Mouse (Mus musculus) ES-E14 (cell line): Measurements from ENCODE around the gene Hmox1. TPM values are rescaled to one million over a fixed set of nuclear protein-coding genes. Genes with fewer than 3 reads are reported as not detected.

ENCODE experiments used
- DNase-seq: peaks from one replicate; pipeline ENCODE4 v3.0.0-alpha.2; 2013; ENCODE audit warnings: low read depth, low spot score
- H3K27ac ChIP-seq: 2 replicates; pipeline ENCODE4 v1.5.1; 2012; ENCODE audit warnings: low read depth, mild to moderate bottlenecking, low read length, moderate library complexity, mixed read lengths; ENCODE audit not compliant: poor library complexity, insufficient read depth, severe bottlenecking
- H3K36me3 ChIP-seq: 2 replicates; pipeline ENCODE4 v1.6.1; 2012; ENCODE audit warnings: mild to moderate bottlenecking, low read length, moderate library complexity, mixed read lengths; ENCODE audit not compliant: control insufficient read depth, poor library complexity, insufficient read depth, severe bottlenecking
- H3K4me1 ChIP-seq, 2 experiments: fragments of 150-350 bp in 1 of 2; sonication (generic) in 1 of 2; 2 replicates each; pipeline ENCODE4 v1.6.1; 2012; ENCODE audit warnings: low read length in 2 of 2, mild to moderate bottlenecking in 1 of 2, mixed read lengths in 1 of 2; ENCODE audit not compliant: control insufficient read depth in 2 of 2, insufficient read depth in 2 of 2, poor library complexity in 1 of 2
- H3K4me3 ChIP-seq, 2 experiments: fragments of 150-350 bp in 1 of 2; sonication (generic) in 1 of 2; 2 replicates each; pipeline ENCODE4 v1.5.1; 2012; ENCODE audit warnings: low read length in 2 of 2, low read depth in 1 of 2, mild to moderate bottlenecking in 1 of 2, mixed read lengths in 1 of 2; ENCODE audit not compliant: insufficient read depth in 1 of 2, poor library complexity in 1 of 2, severe bottlenecking in 1 of 2
- H3K9ac ChIP-seq: 2 replicates; pipeline ENCODE4 v1.6.1; 2012; ENCODE audit warnings: low read depth, mild to moderate bottlenecking, low read length, mixed read lengths; ENCODE audit not compliant: poor library complexity, insufficient read depth, severe bottlenecking
- H3K9me3 ChIP-seq: fragments of 150-350 bp; sonication (generic); 2 replicates; pipeline ENCODE4 v1.6.1; 2012; ENCODE audit warnings: low read depth, mild to moderate bottlenecking, low read length; ENCODE audit not compliant: control insufficient read depth, insufficient read depth
- CHD2 ChIP-seq: IDR thresholded peaks from 2 replicates; pipeline ENCODE4 v1.6.1; 2014; ENCODE audit warnings: mild to moderate bottlenecking, low read depth, low read length, inconsistent platforms
- HCFC1 ChIP-seq: IDR thresholded peaks from 2 replicates; pipeline ENCODE4 v1.6.1; 2012; ENCODE audit warnings: low read length, inconsistent platforms, borderline replicate concordance; ENCODE audit not compliant: insufficient read depth
- MAFK ChIP-seq: IDR thresholded peaks from 2 replicates; pipeline ENCODE4 v1.6.1; 2014; ENCODE audit warnings: mild to moderate bottlenecking, low read depth, low read length, inconsistent platforms; ENCODE audit not compliant: insufficient read depth
- ZC3H11A ChIP-seq: IDR thresholded peaks from 2 replicates; pipeline ENCODE4 v1.6.1; 2012; ENCODE audit warnings: low read depth, mild to moderate bottlenecking, inconsistent platforms, low read length, borderline replicate concordance
- ZNF384 ChIP-seq: IDR thresholded peaks from 2 replicates; pipeline ENCODE4 v1.6.1; 2012; ENCODE audit warnings: low read depth, low read length, inconsistent platforms
- in situ Hi-C, 2 experiments: fragments of 600-800 bp; cut with MboI; formaldehyde crosslinking; loops; one replicate each; pipeline ENCODE4 v1.15.1; 2025; ENCODE audit warnings: low sequenced_read_pairs in 2 of 2, inconsistent platforms in 1 of 2; ENCODE audit not compliant: unreplicated experiment in 2 of 2
- total RNA-seq: library from RNA; depleted of rRNA; stranded (reverse); fragments of 300-350 nt; gene quantifications from 2 replicates; pipeline ENCODE4 v1.2.3, GENCODE M21; 2012

Gene Hmox1
- total RNA-seq, 1 experiment, result 124 TPM

DNA sequence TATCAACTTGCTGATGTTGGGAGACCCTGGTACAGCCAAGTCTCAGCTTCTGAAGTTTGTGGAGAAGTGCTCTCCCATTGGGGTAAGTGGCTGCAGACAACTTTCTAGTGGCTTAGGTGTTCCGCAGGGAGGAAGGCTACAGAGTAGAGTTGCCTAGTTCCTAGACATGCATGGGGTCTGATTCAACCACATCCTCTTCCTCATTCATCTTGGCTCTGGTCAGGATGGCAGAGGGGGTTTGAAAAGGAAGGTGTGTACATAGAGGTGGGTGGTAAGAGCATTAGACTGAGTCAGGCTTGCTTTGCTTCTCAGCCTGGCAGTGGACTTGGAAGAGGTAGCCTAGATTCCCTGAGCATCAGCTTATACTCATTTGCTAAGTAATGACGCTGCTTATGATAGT, 25.9 kb downstream of the Hmox1 start:
- DNase-seq, result no peak
- in situ Hi-C loops, result no loop called here
- H3K9ac ChIP-seq, result no peak overlapping the region
- H3K9me3 ChIP-seq, result no peaks in the 10 kb centered on the region
- H3K4me3 ChIP-seq, result no peak overlapping the region
- H3K27ac ChIP-seq, result no peak overlapping the region
- no peaks in the 10 kb centered on the region for H3K4me1 ChIP-seq
- no peak for TF ChIP-seq ZNF384
- TF ChIP-seq CHD2, result no peak
- no peak for TF ChIP-seq ZC3H11A
- TF ChIP-seq HCFC1, result no peak
- no peak for TF ChIP-seq MAFK
- peaks cover 73% of the 10 kb centered on the region for H3K36me3 ChIP-seq

GRCm38 (mm10) chr8:75119747-75120146, 26.3 kb downstream of the Hmox1 start:
- peaks cover 73% of the 10 kb centered on the region for H3K36me3 ChIP-seq
- H3K9ac ChIP-seq, result no peak overlapping the region
- no peak for DNase-seq
- no peak overlapping the region for H3K4me3 ChIP-seq
- in situ Hi-C loops, result no loop called here
- no peak for TF ChIP-seq ZC3H11A
- TF ChIP-seq HCFC1, result no peak
- TF ChIP-seq CHD2, result no peak
- no peak for TF ChIP-seq ZNF384
- TF ChIP-seq MAFK, result no peak
- H3K4me1 ChIP-seq, result no peaks in the 10 kb centered on the region
- no peak overlapping the region for H3K27ac ChIP-seq
- no peaks in the 10 kb centered on the region for H3K9me3 ChIP-seq

GRCm38 (mm10) chr8:75127406-75127805, 34.0 kb downstream of the Hmox1 start:
- DNase-seq, result no peak
- Histone ChIP-seq H3K36me3 (peaks cover 53% of the 10 kb centered on the region), H3K9ac (no peak overlapping the region), H3K4me3 (no peak overlapping the region), H3K4me1 (no peaks in the 10 kb centered on the region), H3K9me3 (no peaks in the 10 kb centered on the region), H3K27ac (no peak overlapping the region)
- TF ChIP-seq MAFK (no peak), CHD2 (no peak), ZC3H11A (no peak)
- in situ Hi-C loops, result no loop called here

DNA sequence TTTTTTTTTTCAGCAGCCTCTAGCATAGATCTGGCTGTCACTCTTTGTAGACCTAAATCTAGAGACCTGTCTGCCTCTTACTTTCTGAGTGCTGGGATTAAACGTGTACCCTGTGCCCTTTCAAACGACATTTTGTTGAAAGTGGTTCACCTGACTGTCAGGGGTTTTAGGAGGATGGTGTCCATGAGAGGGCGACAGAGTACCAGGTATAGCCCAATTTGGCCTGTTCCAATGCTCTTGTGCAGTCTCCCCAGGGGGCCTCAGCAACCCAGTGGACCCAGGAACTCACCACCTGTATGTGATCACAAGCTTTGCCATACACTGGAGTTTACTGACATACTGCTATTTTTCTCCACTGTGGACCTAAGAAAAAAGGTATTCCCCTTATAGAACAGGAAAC, 39.1 kb downstream of the Hmox1 start:
- DNase-seq, result peak; percentile 50

GRCm38 (mm10) chr8:75133399-75133798, 40.0 kb downstream of the Hmox1 start:
- TF ChIP-seq ZC3H11A (no peak), HCFC1 (no peak), ZNF384 (no peak)
- Histone ChIP-seq H3K27ac (no peak overlapping the region), H3K9me3 (peaks cover 15% of the 10 kb centered on the region), H3K9ac (no peak overlapping the region), H3K4me3 (no peak overlapping the region), H3K4me1 (no peaks in the 10 kb centered on the region), H3K36me3 (peaks cover 12% of the 10 kb centered on the region)
- in situ Hi-C loops, result loop anchor here in 1 of 2 experiments (5.0 kb wide), 1 partner anchor 104 kb away; no protein-coding TSS in a partner anchor
- DNase-seq, result no peak

More for the DNA sequence above, 39.1 kb downstream of the Hmox1 start:
- H3K27ac ChIP-seq, result no peak overlapping the region
- H3K9ac ChIP-seq, result no peak overlapping the region
- H3K9me3 ChIP-seq, result peaks cover 15% of the 10 kb centered on the region
- in situ Hi-C loops, result loop anchor here in 1 of 2 experiments (5.0 kb wide), 1 partner anchor 105 kb away; no protein-coding TSS in a partner anchor
- TF ChIP-seq ZC3H11A, result peak; percentile 33; the same call in 1 of the 2 replicates
- TF ChIP-seq HCFC1, result no peak
- no peak overlapping the region for H3K4me3 ChIP-seq
- H3K36me3 ChIP-seq, result peaks cover 18% of the 10 kb centered on the region
- no peaks in the 10 kb centered on the region for H3K4me1 ChIP-seq
